Mouse (Mus musculus) forebrain, postnatal 0 days (tissue): ENCODE measurements around the gene Creb3l4. TPM values are rescaled to one million over a fixed set of nuclear protein-coding genes. Genes with fewer than 3 reads are reported as not detected.
"Not testable (repeated sequence)": the region's sequence is repeated elsewhere in the genome, so short reads cannot be mapped to it uniquely, and the experiment has no call there.

Source experiments
- ATAC-seq: fragments of 200-750 bp; cut with Nextera tagmentation; 2 replicates; pipeline ENCODE4 v1.8.0; 2017; ENCODE audit warnings: mild to moderate bottlenecking, moderate library complexity
- DNase-seq: peaks from one replicate; pipeline ENCODE4 v3.0.0-alpha.2; 2015
- H3K27ac ChIP-seq: fragments of 300-500 bp; sonication (generic); 2 replicates; pipeline ENCODE4 v1.5.1; 2014; ENCODE audit warnings: low read depth, mild to moderate bottlenecking, antibody characterized with exemption, low read length, moderate library complexity, mixed read lengths
- H3K27me3 ChIP-seq: fragments of 300-500 bp; sonication (generic); 2 replicates; pipeline ENCODE4 v1.6.1; 2014; ENCODE audit warnings: mild to moderate bottlenecking, low read length, mixed read lengths; ENCODE audit not compliant: insufficient read depth
- H3K36me3 ChIP-seq: fragments of 300-500 bp; sonication (generic); 2 replicates; pipeline ENCODE4 v1.6.1; 2014; ENCODE audit warnings: mild to moderate bottlenecking, moderate library complexity; ENCODE audit not compliant: insufficient read depth
- H3K4me1 ChIP-seq: fragments of 300-500 bp; sonication (generic); 2 replicates; pipeline ENCODE4 v1.6.1; 2014; ENCODE audit warnings: antibody characterized with exemption; ENCODE audit not compliant: insufficient read depth
- H3K4me2 ChIP-seq: fragments of 300-500 bp; sonication (generic); 2 replicates; pipeline ENCODE4 v1.6.1; 2014; ENCODE audit warnings: low read depth, mild to moderate bottlenecking, moderate library complexity
- H3K4me3 ChIP-seq: fragments of 300-500 bp; sonication (generic); 2 replicates; pipeline ENCODE4 v1.5.1; 2014; ENCODE audit warnings: low read depth, low read length, mixed read lengths
- H3K9ac ChIP-seq: fragments of 300-500 bp; sonication (generic); 2 replicates; pipeline ENCODE4 v1.6.1; 2014; ENCODE audit warnings: mild to moderate bottlenecking
- H3K9me3 ChIP-seq: fragments of 300-500 bp; sonication (generic); 2 replicates; pipeline ENCODE4 v1.6.1; 2016; ENCODE audit warnings: low read length
- CTCF ChIP-seq: sonication (generic); IDR thresholded peaks from 2 replicates; pipeline ENCODE4 v1.5.1; 2016; ENCODE audit warnings: antibody characterized with exemption, control low read depth, low read depth
- WGBS: fragments of 180-500 bp; shearing (Covaris S2); extraction: QIAGEN DNeasy Blood & Tissue Kit; methylation state at CpG from one replicate; pipeline ENCODE4 v1.1.7; 2014; 5-methylcytosine and 5-hydroxymethylcytosine counted together
- polyA plus RNA-seq: library from polyadenylated mRNA; unstranded; fragments of >200 nt; fragmentation: Nextera tagmentation; extraction: Ambion mirVana; gene quantifications from 2 replicates; pipeline ENCODE4 v1.2.1, GENCODE M21; 2015
- total RNA-seq: library from RNA; depleted of rRNA; stranded (reverse); fragments of >200 nt; gene quantifications from 2 replicates; pipeline ENCODE4 v1.2.3, GENCODE M21; 2014; rRNA removed

Creb3l4 gene
- total RNA-seq (1.4 and 2.7 TPM in 2 replicates), polyA plus RNA-seq (0.91 and 1.0 TPM in 2 replicates)

DNA sequence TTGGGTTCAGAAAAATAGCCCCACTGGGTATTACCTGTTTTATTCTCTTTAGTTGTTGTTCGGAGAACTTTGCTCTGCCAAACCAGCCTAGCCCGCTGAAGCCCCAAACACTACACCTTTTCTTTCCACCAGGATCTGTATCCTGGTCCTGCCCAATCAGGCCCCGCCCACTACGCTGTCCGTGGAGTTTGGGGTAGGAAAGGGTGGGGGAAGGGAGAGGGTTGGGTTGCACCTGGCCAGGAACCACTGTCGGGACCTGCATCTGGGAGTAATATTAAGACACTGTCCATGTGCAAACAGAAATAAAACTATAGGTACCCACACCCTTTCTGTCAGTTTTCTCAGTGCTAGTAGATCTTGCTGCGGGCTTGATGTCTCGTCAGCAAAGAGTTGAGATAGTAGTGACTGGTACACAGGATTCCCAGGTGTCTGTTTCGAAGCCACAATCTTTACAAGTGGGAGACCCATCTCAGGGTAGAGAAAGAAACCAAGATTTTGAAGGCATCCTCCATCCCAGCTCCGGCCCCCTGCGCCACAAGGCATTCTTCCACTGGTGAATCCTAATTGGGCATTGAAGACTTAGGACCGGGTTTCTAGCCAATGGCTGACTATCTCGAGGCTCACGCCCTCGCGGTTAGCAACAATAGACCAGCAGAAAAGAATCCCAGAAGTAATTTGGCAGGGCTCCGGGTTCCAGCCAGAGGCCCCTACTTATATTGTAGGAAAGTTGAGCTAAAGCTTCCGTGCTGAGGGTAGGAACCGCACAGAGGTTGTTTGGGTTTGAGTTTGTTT is at the start of gene Creb3l4:
Gene Creb3l4, minus strand, starts transcription at position 529 of the 792 bp plus-strand sequence.
- 2% methylated on average over 19 of the region's 19 CpGs for WGBS
- ATAC-seq: peak; percentile 41; the same call in 1 of the 2 replicates

DNA sequence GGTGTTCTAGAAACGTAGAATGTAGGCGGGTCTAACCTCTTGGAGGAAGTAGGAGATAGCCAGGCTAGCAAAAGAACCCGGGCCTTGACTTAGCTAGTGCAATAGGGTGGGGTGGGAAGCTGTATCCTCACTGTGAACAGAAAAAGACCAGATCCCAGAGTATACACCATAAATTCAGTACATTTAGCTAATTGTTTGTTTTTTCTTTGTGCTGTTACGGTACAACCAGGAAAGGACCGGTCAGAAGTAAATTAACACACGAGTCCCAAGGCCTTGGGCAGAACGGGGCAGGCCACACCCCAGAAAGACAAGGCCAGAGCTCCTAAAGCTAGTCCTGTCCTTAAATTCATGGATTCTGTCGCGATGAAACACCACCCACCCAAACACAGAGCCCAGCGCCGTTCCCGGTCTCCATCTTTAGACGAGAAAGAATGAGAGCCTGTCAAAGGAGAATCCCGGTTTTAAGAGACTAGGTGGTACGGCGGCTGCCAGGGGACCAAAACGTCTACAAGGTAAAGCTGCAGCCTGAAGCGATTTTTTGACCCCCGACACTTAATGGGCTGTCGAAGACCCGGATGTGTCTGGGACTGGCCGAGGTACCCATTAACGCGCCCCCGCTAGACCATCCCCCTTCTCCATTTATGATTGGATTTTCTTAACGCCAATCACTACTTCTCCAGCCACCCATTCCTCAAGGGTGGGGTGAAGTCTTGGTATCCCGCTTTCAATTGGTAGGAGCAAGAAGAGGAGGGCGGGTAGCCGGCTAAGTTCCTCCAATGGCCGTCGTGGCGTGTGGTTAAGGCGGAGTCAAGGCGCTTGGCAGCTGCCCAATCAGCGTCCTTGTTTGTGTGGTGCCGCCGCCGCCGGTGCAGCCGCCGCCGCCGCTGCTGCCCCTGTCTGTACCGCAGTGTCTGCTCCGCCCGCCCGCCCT is 49.3 kb upstream of the Creb3l4 start, which contains the start of gene Gatad2b:
Gene Gatad2b, plus strand, starts transcription at position 834 of the 931 bp plus-strand sequence.
- DNase-seq (peak; percentile 100), ATAC-seq (peak; percentile 97)
- Histone ChIP-seq H3K27me3 (no peaks in the 10 kb centered on the region), H3K4me1 (peaks cover 11% of the 10 kb centered on the region; the same call in 1 of the 2 replicates), H3K9me3 (no peaks in the 10 kb centered on the region), H3K4me3 (peak within 1 kb of the TSS; percentile 97), H3K9ac (peak within 1 kb of the TSS; percentile 93), H3K27ac (peak within 1 kb of the TSS; percentile 98), H3K36me3 (no peaks in the 10 kb centered on the region), H3K4me2 (peak within 1 kb of the TSS; percentile 76)
- TF ChIP-seq CTCF: peak; percentile 16; the same call in 1 of the 2 replicates
- WGBS: 1% methylated on average over 45 of the region's 47 CpGs

More for the DNA sequence above, at the start of gene Creb3l4:
- H3K9ac ChIP-seq: no peak within 1 kb of the TSS
- peak within 1 kb of the TSS; percentile 42 for H3K4me2 ChIP-seq
- H3K36me3 ChIP-seq: no peaks in the 10 kb centered on the region
- no peaks in the 10 kb centered on the region for H3K9me3 ChIP-seq
- H3K27me3 ChIP-seq: no peaks in the 10 kb centered on the region
- peak within 1 kb of the TSS; percentile 28 for H3K4me3 ChIP-seq
- no peak within 1 kb of the TSS for H3K27ac ChIP-seq
- H3K4me1 ChIP-seq: peaks cover 3% of the 10 kb centered on the region; the same call in 1 of the 2 replicates
- peak; percentile 72 for DNase-seq
- TF ChIP-seq CTCF: no peak

DNA sequence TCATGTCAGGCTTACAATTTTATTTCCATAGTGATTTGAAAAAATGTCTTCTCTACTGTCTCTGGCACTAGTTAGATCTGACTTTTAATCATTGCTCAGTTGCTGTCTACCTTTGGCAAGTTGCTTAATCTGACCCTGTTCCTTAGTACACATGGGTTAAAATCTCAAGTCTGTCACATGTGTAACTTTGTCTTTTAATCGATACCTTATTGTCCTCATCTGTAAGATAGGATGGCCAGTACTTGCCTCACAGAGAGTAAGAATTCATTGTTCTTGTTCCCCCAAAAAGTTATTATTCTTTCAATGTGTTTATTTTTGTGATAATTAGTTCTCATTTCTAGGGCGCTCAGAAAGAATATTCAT is 48.7 kb upstream of the Creb3l4 start:
- DNase-seq: no peak
- no peaks in the 10 kb centered on the region for H3K27me3 ChIP-seq
- ATAC-seq: no peak
- H3K27ac ChIP-seq: peak overlapping the region; percentile 98
- H3K9me3 ChIP-seq: no peaks in the 10 kb centered on the region
- peak overlapping the region; percentile 97 for H3K4me3 ChIP-seq
- H3K9ac ChIP-seq: peak overlapping the region; percentile 81
- no peaks in the 10 kb centered on the region for H3K36me3 ChIP-seq
- no peak for TF ChIP-seq CTCF
- H3K4me1 ChIP-seq: peaks cover 11% of the 10 kb centered on the region; the same call in 1 of the 2 replicates
- 36% methylated on average over 2 of the region's 2 CpGs for WGBS
- peak overlapping the region; percentile 65 for H3K4me2 ChIP-seq

DNA sequence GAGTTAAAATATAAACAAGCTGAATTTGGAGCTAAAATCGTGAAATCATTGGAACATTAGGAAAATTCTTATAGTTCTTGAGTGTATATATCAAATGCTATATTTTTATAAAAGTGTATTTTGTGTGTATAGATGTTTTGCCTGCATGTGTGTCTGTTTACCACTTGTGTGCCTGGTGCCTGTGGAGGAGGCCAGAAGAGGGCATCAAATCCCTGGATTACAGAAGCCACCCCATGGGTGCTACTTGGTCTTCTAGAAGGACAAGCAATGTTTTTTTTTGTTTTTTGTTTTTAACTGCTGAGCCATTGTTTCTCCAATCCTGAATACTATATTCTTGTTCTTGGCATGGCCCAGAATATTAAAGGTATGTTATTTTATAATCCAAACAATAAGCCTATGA is 47.3 kb upstream of the Creb3l4 start:
- no peak for DNase-seq
- H3K4me2 ChIP-seq: no peak overlapping the region
- 89% methylated on average over 1 of the region's 1 CpGs for WGBS
- peaks cover 9% of the 10 kb centered on the region; the same call in 1 of the 2 replicates for H3K4me1 ChIP-seq
- no peak for ATAC-seq
- no peaks in the 10 kb centered on the region for H3K27me3 ChIP-seq
- no peak overlapping the region for H3K4me3 ChIP-seq
- H3K36me3 ChIP-seq: no peaks in the 10 kb centered on the region
- peak; percentile 15; the same call in 1 of the 2 replicates for TF ChIP-seq CTCF
- H3K9ac ChIP-seq: no peak overlapping the region
- no peak overlapping the region for H3K27ac ChIP-seq
- no peaks in the 10 kb centered on the region for H3K9me3 ChIP-seq

DNA sequence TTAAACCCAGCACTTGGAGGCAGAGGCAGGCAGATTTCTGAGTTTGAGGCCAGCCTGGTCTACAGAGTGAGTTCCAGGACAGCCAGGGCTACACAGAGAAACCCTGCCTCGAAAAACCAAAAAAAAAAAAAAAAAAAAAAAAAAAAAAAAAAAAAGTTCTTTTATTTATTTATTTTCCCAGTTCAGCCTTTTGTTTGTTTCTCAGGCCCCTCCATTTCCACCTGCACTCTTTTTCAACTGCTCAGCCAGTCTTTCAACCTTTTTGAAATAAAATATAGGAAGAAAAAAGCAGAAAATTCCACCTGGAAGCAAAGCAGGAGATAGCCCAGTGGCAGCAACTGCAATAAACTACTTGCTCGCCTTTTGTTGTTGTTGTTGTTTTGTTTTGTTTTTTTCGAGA is 46.1 kb upstream of the Creb3l4 start:
- 73% methylated on average over 2 of the region's 3 CpGs for WGBS

DNA sequence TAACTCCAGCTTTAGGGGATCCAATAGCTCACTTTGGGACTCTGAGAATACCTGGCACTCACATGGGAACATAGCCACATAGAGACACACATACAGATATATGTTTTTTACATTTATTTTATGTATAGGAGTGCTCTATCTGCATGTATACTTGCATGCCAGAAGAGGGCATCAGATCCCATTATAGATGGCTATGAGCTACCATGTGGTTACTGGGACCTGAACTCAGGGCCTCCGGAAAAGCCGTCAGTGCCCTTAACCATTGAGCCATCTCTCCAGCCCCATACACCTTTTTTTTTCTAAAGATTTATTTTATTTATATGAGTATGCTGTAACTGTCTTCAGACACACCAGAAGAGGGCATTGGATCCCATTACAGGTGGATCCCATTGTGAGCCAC is 40.8 kb upstream of the Creb3l4 start:
- DNase-seq: no peak
- WGBS: 96% methylated on average over 2 of the region's 2 CpGs

More for the DNA sequence above, 46.1 kb upstream of the Creb3l4 start:
- H3K4me3 ChIP-seq, H3K9ac ChIP-seq, H3K36me3 ChIP-seq, H3K27me3 ChIP-seq, DNase-seq, H3K9me3 ChIP-seq, ATAC-seq, H3K4me1 ChIP-seq, H3K27ac ChIP-seq, H3K4me2 ChIP-seq: not testable (repeated sequence)

More for the DNA sequence above, 40.8 kb upstream of the Creb3l4 start:
- no peak for TF ChIP-seq CTCF
- ATAC-seq: no peak
- H3K27ac ChIP-seq: no peak overlapping the region
- no peak overlapping the region for H3K4me2 ChIP-seq
- H3K9me3 ChIP-seq: no peaks in the 10 kb centered on the region
- H3K27me3 ChIP-seq: no peaks in the 10 kb centered on the region
- H3K36me3 ChIP-seq: peaks cover 16% of the 10 kb centered on the region
- no peak overlapping the region for H3K4me3 ChIP-seq
- H3K9ac ChIP-seq: no peak overlapping the region
- no peaks in the 10 kb centered on the region for H3K4me1 ChIP-seq
